Mouse (Mus musculus) neural tube, embryonic 14.5 days (tissue): ENCODE measurements at regions not wholly inside any gene's neighbourhood (a gene's known extent, or its start where the extent isn't known, plus 50 kb on each side); places are given as distances from the start of the nearest gene placed in this dataset.
A peak's percentile ranks its signal among the peaks of the same experiment; 100 is the strongest.

Source experiments
- ATAC-seq: fragments of 200-750 bp; cut with Nextera tagmentation; 2 replicates; pipeline ENCODE4 v1.8.0; 2017; ENCODE audit warnings: low read depth, mild to moderate bottlenecking, moderate TSS enrichment, moderate library complexity
- H3K27ac ChIP-seq: fragments of 300-500 bp; sonication (generic); 2 replicates; pipeline ENCODE4 v1.5.1; 2014; ENCODE audit warnings: low read depth, mild to moderate bottlenecking, control low read depth, low read length, moderate library complexity, mixed read lengths
- H3K27me3 ChIP-seq: fragments of 300-500 bp; sonication (generic); 2 replicates; pipeline ENCODE4 v1.6.1; 2014; ENCODE audit warnings: low read length; ENCODE audit not compliant: control insufficient read depth, insufficient read depth
- H3K36me3 ChIP-seq: fragments of 300-500 bp; sonication (generic); 2 replicates; pipeline ENCODE4 v1.6.1; 2014; ENCODE audit warnings: low read length, mixed read lengths; ENCODE audit not compliant: control insufficient read depth, insufficient read depth
- H3K4me1 ChIP-seq: fragments of 300-500 bp; sonication (generic); 2 replicates; pipeline ENCODE4 v1.6.1; 2014; ENCODE audit warnings: low read length; ENCODE audit not compliant: control insufficient read depth, insufficient read depth
- H3K4me2 ChIP-seq: fragments of 300-500 bp; sonication (generic); 2 replicates; pipeline ENCODE4 v1.6.1; 2014; ENCODE audit warnings: mild to moderate bottlenecking, low read depth, low read length, control low read depth
- H3K4me3 ChIP-seq: fragments of 300-500 bp; sonication (generic); 2 replicates; pipeline ENCODE4 v1.5.1; 2014; ENCODE audit warnings: low read depth, low read length, control low read depth, mixed read lengths
- H3K9ac ChIP-seq: fragments of 300-500 bp; sonication (generic); replicated peaks from 2 replicates; pipeline ENCODE4 v1.6.1; 2014; ENCODE audit warnings: low read depth, mild to moderate bottlenecking, control low read depth, low read length, mixed read lengths
- H3K9me3 ChIP-seq: fragments of 300-500 bp; sonication (generic); 2 replicates; pipeline ENCODE4 v1.6.1; 2016; ENCODE audit warnings: low read length; ENCODE audit not compliant: control insufficient read depth
- WGBS: fragments of 180-500 bp; shearing (Covaris S2); extraction: QIAGEN DNeasy Blood & Tissue Kit; methylation state at CpG from one replicate; pipeline ENCODE4 v1.1.7; 2014; 5-methylcytosine and 5-hydroxymethylcytosine counted together

GRCm38 (mm10) chr2:108795145-108795544, 485.4 kb upstream of the Kif18a start:
- no peak overlapping the region for H3K4me3 ChIP-seq
- no peak overlapping the region for H3K4me2 ChIP-seq
- H3K9me3 ChIP-seq, result no peaks in the 10 kb centered on the region
- H3K4me1 ChIP-seq, result no peaks in the 10 kb centered on the region
- H3K27me3 ChIP-seq, result no peaks in the 10 kb centered on the region
- no peaks in the 10 kb centered on the region for H3K36me3 ChIP-seq
- no peak overlapping the region for H3K9ac ChIP-seq
- no peak overlapping the region for H3K27ac ChIP-seq
- ATAC-seq, result no peak
- 73% methylated on average over 2 of the region's 2 CpGs for WGBS

- Histone ChIP-seq H3K36me3 (no peaks in the 10 kb centered on the region), H3K4me3 (no peak overlapping the region), H3K4me1 (no peaks in the 10 kb centered on the region), H3K4me2 (no peak overlapping the region), H3K27ac (no peak overlapping the region), H3K9me3 (no peaks in the 10 kb centered on the region), H3K9ac (no peak overlapping the region), H3K27me3 (no peaks in the 10 kb centered on the region)
- no peak for ATAC-seq
- WGBS, result 98% methylated on average over 2 of the region's 2 CpGs
Observed at GRCm38 (mm10) chr2:108796816-108797581, 483.5 kb upstream of the Kif18a start.

- Histone ChIP-seq H3K4me3 (no peak overlapping the region), H3K36me3 (no peaks in the 10 kb centered on the region), H3K27me3 (no peaks in the 10 kb centered on the region), H3K4me1 (no peaks in the 10 kb centered on the region), H3K4me2 (no peak overlapping the region), H3K9ac (no peak overlapping the region), H3K9me3 (no peaks in the 10 kb centered on the region), H3K27ac (no peak overlapping the region)
- ATAC-seq, result no peak
Observed at GRCm38 (mm10) chr2:108812367-108812766, 468.2 kb upstream of the Kif18a start.

- 69% methylated on average over 6 of the region's 6 CpGs for WGBS
- ATAC-seq, result no peak
- no peaks in the 10 kb centered on the region for H3K4me1 ChIP-seq
Observed at GRCm38 (mm10) chr2:108813040-108813566, 467.4 kb upstream of the Kif18a start.

GRCm38 (mm10) chr2:108816579-108816978, 464.0 kb upstream of the Kif18a start:
- Histone ChIP-seq H3K4me1 (no peaks in the 10 kb centered on the region), H3K9ac (no peak overlapping the region), H3K4me3 (no peak overlapping the region), H3K4me2 (no peak overlapping the region), H3K27ac (no peak overlapping the region), H3K27me3 (no peaks in the 10 kb centered on the region), H3K9me3 (no peaks in the 10 kb centered on the region), H3K36me3 (no peaks in the 10 kb centered on the region)
- no peak for ATAC-seq

More at GRCm38 (mm10) chr2:108813040-108813566, 467.4 kb upstream of the Kif18a start:
- no peaks in the 10 kb centered on the region for H3K27me3 ChIP-seq
- H3K9ac ChIP-seq, result no peak overlapping the region
- no peaks in the 10 kb centered on the region for H3K36me3 ChIP-seq
- H3K4me2 ChIP-seq, result no peak overlapping the region
- no peak overlapping the region for H3K4me3 ChIP-seq
- no peak overlapping the region for H3K27ac ChIP-seq
- no peaks in the 10 kb centered on the region for H3K9me3 ChIP-seq

GRCm38 (mm10) chr2:108824025-108824424, 456.5 kb upstream of the Kif18a start:
- no peak overlapping the region for H3K4me3 ChIP-seq

GRCm38 (mm10) chr2:108825981-108826380, 454.6 kb upstream of the Kif18a start:
- 62% methylated on average over 5 of the region's 5 CpGs for WGBS
- no peak for ATAC-seq
- H3K4me3 ChIP-seq, result no peak overlapping the region
- no peak overlapping the region for H3K9ac ChIP-seq
- no peaks in the 10 kb centered on the region for H3K9me3 ChIP-seq
- no peaks in the 10 kb centered on the region for H3K27me3 ChIP-seq
- no peak overlapping the region for H3K27ac ChIP-seq
- H3K4me1 ChIP-seq, result peaks cover 5% of the 10 kb centered on the region; the same call in 1 of the 2 replicates
- H3K36me3 ChIP-seq, result no peaks in the 10 kb centered on the region
- no peak overlapping the region for H3K4me2 ChIP-seq

More at GRCm38 (mm10) chr2:108824025-108824424, 456.5 kb upstream of the Kif18a start:
- no peak overlapping the region for H3K4me2 ChIP-seq
- H3K27ac ChIP-seq, result no peak overlapping the region
- ATAC-seq, result no peak
- peaks cover 5% of the 10 kb centered on the region; the same call in 1 of the 2 replicates for H3K4me1 ChIP-seq
- no peaks in the 10 kb centered on the region for H3K36me3 ChIP-seq
- H3K27me3 ChIP-seq, result no peaks in the 10 kb centered on the region
- no peaks in the 10 kb centered on the region for H3K9me3 ChIP-seq
- no peak overlapping the region for H3K9ac ChIP-seq

GRCm38 (mm10) chr2:108827106-108827838, 453.3 kb upstream of the Kif18a start:
- Histone ChIP-seq H3K4me1 (peaks cover 5% of the 10 kb centered on the region; the same call in 1 of the 2 replicates), H3K27me3 (no peaks in the 10 kb centered on the region), H3K36me3 (no peaks in the 10 kb centered on the region), H3K9ac (no peak overlapping the region), H3K9me3 (no peaks in the 10 kb centered on the region), H3K4me2 (peak overlapping the region; percentile 37), H3K4me3 (no peak overlapping the region), H3K27ac (peak overlapping the region; percentile 22; the same call in 1 of the 2 replicates)
- 2% methylated on average over 12 of the region's 12 CpGs for WGBS
- ATAC-seq, result peak; percentile 93
